Mouse (Mus musculus): ENCODE data around the gene Gabrr1.

The Gabrr1 gene

DNA sequence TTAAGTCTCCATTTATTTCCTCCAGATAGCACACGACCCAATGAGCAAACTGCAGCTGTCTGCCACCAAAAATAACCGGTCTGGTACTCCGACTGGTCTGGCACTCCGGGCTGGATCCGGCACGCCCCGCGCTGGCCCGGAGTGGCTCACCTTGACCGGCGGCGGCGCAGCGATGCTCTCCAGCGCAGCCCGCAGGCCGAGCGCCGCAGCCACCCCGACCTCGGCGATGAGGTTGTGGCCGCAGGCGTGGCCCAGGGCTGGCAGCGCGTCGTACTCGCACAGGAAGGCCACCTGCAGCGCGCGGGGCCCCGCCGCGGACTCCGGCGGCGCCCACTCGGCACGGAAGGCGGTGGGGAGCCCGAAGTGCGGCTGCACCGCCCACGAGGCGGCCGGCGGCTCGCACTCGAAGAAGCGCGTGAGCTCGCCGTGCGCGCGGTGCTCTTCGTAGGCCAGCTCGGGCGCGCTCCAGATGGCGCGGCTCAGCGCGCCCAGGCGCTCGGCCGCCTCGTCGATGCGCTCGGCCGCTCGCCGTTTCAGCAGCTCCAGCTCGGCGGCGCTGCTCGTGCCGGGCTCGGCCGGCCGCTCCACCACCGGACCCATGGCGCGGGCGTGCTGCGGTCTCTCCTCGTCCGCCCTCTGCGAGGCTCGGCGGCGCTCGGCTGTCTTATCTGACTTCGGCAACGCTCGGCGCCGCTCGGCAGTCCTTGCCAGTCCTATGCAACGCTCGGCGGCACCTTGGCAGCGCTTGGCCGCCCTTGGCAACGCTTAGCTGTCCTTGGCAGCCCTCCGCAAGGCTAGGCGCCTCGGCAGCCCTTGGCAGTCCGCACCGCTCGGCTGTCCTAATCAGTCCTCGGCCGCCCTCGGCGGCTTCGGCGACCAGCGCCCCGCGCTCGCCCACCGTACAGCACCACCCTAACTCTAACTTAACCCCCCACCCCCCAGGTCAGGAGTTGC is 56.7 kb downstream of the Gabrr1 start:
- peak overlapping the region; percentile 88 for H3K4me3 ChIP-seq (replicated peaks; ENCODE audit: low read length)
- H3K4me1 ChIP-seq (replicated peaks; ENCODE audit: low read depth, low read length), result 0 out of 2 replicates have a peak, but pooled peaks cover 5% of the 10 kb centered on the region
- peaks cover 21% of the 10 kb centered on the region for H3K9me3 ChIP-seq (ENCODE audit: low read length)
- H3K27me3 ChIP-seq (ENCODE audit: insufficient read depth, low read length), result peaks cover 17% of the 10 kb centered on the region
- H3K36me3 ChIP-seq (ENCODE audit: insufficient read depth, low read length), result no peaks in the 10 kb centered on the region
- no peak for TF ChIP-seq POU5F1 (IDR thresholded peaks at IDR 0.05; ENCODE audit: borderline replicate concordance, low read length)
- TF ChIP-seq NANOG (IDR thresholded peaks at IDR 0.05; ENCODE audit: borderline replicate concordance, low read length), result no peak

DNA sequence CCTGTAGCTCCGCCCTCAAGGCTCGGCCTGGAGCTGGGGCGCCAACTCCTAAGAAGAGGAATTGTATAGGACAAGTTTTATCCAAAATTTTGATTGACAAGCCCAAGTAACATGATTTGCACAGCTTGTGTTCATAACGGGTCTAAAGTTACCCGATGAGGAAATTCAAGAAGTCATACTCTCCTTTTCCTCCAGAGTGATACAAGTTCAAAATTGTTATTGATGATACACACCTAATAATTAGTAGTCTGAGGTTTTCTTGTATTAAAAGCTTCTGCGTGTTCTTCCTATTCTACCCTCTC is 57.4 kb downstream of the Gabrr1 start, which contains the start of gene Pm20d2:
Gene Pm20d2, minus strand, starts transcription at position 3 of the 302 bp plus-strand sequence.
- H3K27me3 ChIP-seq (ENCODE audit: insufficient read depth, low read length), result peaks cover 17% of the 10 kb centered on the region
- H3K4me3 ChIP-seq (replicated peaks; ENCODE audit: low read length), result peak within 1 kb of the TSS; percentile 88
- peaks cover 26% of the 10 kb centered on the region for H3K9me3 ChIP-seq (ENCODE audit: low read length)
- TF ChIP-seq CTCF (conservative IDR thresholded peaks at IDR 0.05; ENCODE audit: low read length) (no peak), POU5F1 (IDR thresholded peaks at IDR 0.05; ENCODE audit: borderline replicate concordance, low read length) (no peak), NANOG (IDR thresholded peaks at IDR 0.05; ENCODE audit: borderline replicate concordance, low read length) (no peak)
- H3K4me1 ChIP-seq (replicated peaks; ENCODE audit: low read depth, low read length), result 0 out of 2 replicates have a peak, but pooled peaks cover 5% of the 10 kb centered on the region
- H3K36me3 ChIP-seq (ENCODE audit: insufficient read depth, low read length), result no peaks in the 10 kb centered on the region

DNA sequence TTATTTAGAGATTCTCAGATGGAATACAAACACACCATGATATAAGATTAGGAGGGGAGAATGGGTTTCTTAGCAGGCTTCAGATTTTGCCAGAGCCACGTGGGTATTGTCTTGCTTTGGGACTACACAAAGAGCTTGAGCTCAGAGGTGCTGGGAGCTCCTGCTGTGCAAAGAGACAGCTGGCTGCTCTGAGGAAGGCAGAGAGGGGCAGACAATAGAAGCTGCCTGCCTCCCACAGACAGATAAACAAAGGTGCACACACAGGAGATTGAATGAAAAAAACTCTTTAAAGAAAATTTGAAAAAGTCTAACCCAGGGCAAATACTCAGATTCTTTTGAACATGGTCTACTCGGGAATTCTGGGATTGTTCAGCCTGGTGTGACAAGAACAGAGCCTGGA is 65.8 kb downstream of the Gabrr1 start:
- peaks cover 48% of the 10 kb centered on the region for H3K4me1 ChIP-seq (replicated peaks; ENCODE audit: low read depth, low read length)
- H3K36me3 ChIP-seq (ENCODE audit: insufficient read depth, low read length), result no peaks in the 10 kb centered on the region
- peaks cover 6% of the 10 kb centered on the region for H3K27me3 ChIP-seq (ENCODE audit: insufficient read depth, low read length)
- no peak overlapping the region for H3K4me3 ChIP-seq (replicated peaks; ENCODE audit: low read length)
- TF ChIP-seq POU5F1 (IDR thresholded peaks at IDR 0.05; ENCODE audit: borderline replicate concordance, low read length) (no peak), CTCF (conservative IDR thresholded peaks at IDR 0.05; ENCODE audit: low read length) (no peak), NANOG (IDR thresholded peaks at IDR 0.05; ENCODE audit: borderline replicate concordance, low read length) (no peak)
- H3K9me3 ChIP-seq (ENCODE audit: low read length), result peaks cover 10% of the 10 kb centered on the region; the same call in 1 of the 2 replicates

DNA sequence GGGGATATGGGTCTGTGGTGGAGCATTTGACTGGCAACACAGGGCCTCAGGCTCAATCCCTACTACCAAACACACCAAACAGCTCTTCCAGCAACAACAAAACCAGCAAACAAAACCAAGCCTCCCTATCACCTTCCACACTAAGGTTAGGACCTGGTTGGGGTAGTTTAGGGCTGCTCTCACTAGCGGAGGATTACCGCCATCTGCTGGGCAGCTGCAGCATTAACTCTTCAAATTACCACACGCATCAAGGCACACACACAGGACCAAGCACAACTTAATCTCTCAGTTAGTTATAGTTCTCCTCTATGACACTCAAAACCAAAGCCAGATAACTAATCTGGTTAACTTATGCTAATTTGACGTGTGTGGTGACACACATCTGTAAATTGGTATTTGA is 72.4 kb downstream of the Gabrr1 start:
- TF ChIP-seq POU5F1 (IDR thresholded peaks at IDR 0.05; ENCODE audit: borderline replicate concordance, low read length) (no peak), CTCF (conservative IDR thresholded peaks at IDR 0.05; ENCODE audit: low read length) (peak; percentile 86)
- peaks cover 37% of the 10 kb centered on the region for H3K27me3 ChIP-seq (ENCODE audit: insufficient read depth, low read length)
- peaks cover 37% of the 10 kb centered on the region for H3K4me1 ChIP-seq (replicated peaks; ENCODE audit: low read depth, low read length)
- no peaks in the 10 kb centered on the region for H3K9me3 ChIP-seq (ENCODE audit: low read length)
- H3K4me3 ChIP-seq (replicated peaks; ENCODE audit: low read length), result no peak overlapping the region
- no peaks in the 10 kb centered on the region for H3K36me3 ChIP-seq (ENCODE audit: insufficient read depth, low read length)

DNA sequence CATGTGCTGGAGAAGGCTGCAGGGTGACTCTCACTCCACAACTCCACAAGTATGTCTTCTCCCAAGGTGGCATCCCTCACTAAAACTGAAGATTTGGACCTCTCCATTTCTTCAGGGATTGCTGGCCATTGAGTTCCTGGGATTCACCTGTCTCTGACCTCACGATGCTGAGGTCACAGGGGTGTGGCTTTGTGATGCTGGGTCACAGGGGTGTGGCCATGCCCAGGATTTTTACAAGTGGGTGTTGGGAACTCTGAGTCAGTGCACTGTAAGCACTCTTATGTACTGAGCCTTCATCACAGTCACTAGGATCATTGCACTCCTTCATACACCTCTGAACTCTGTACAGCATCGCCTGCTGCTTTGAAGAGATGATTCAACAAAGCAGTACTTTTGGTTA is 75.2 kb downstream of the Gabrr1 start:
- Histone ChIP-seq H3K4me3 (replicated peaks; ENCODE audit: low read length) (no peak overlapping the region), H3K9me3 (ENCODE audit: low read length) (no peaks in the 10 kb centered on the region), H3K4me1 (replicated peaks; ENCODE audit: low read depth, low read length) (peaks cover 25% of the 10 kb centered on the region), H3K27me3 (ENCODE audit: insufficient read depth, low read length) (peaks cover 43% of the 10 kb centered on the region), H3K36me3 (ENCODE audit: insufficient read depth, low read length) (no peaks in the 10 kb centered on the region)
- TF ChIP-seq NANOG (IDR thresholded peaks at IDR 0.05; ENCODE audit: borderline replicate concordance, low read length) (no peak), POU5F1 (IDR thresholded peaks at IDR 0.05; ENCODE audit: borderline replicate concordance, low read length) (no peak), CTCF (conservative IDR thresholded peaks at IDR 0.05; ENCODE audit: low read length) (no peak)

DNA sequence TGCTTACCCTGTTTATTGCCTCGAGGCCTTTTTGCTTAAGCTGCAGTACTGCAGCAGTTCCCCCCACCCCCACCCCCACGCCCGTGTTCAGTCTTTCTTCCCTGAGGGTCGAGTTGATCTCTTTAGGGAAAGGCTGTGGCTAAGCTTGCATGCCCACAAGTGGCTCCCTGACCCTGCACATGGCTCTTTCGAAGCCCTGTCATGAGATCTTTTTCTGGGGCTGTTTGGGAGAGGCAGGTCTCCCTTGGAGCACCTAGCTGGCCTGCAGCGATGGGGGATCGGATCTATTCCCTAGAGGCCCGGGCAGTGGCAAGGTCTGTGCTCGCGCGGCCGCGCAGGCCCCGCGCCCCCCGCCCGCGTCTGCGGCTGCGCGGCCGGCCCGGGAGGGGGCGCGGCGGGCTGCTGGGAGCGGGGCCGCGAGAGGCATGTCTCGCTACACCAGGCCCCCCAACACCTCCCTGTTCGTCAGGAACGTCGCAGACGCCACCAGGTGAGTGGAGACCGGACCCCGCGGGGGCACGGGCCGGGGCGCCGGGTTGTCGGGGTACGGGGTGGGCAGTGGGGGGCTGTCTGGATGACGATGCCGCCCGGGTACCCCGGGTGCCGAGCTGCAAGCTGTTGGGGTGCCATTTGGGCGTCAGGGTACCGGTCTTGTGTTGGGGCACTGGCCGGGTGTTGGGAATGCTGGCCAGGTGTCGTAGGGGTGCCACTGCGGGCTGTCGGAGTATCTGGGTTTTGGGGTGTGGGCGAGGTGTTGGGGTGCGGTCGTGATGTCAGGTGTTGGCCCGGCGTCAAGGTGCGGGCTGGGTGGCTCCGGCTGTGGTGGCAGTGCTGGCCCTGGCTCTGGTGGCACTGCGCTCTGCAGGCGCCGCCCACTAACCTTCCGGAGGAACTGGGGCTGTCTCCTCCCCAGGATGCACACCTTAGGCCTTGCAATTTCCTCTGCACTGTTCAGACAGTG is 76.8 kb downstream of the Gabrr1 start, which contains the start of gene Srsf12:
Gene Srsf12, plus strand, starts transcription at position 111 of the 961 bp plus-strand sequence.
- peaks cover 21% of the 10 kb centered on the region for H3K4me1 ChIP-seq (replicated peaks; ENCODE audit: low read depth, low read length)
- H3K27me3 ChIP-seq (ENCODE audit: insufficient read depth, low read length), result peaks cover 36% of the 10 kb centered on the region
- H3K4me3 ChIP-seq (replicated peaks; ENCODE audit: low read length), result peak within 1 kb of the TSS; percentile 81
- TF ChIP-seq CTCF (conservative IDR thresholded peaks at IDR 0.05; ENCODE audit: low read length) (no peak), NANOG (IDR thresholded peaks at IDR 0.05; ENCODE audit: borderline replicate concordance, low read length) (no peak), POU5F1 (IDR thresholded peaks at IDR 0.05; ENCODE audit: borderline replicate concordance, low read length) (no peak)
- 0 out of 2 replicates have a peak, but pooled peaks cover 3% of the 10 kb centered on the region for H3K9me3 ChIP-seq (ENCODE audit: low read length)
- H3K36me3 ChIP-seq (ENCODE audit: insufficient read depth, low read length), result no peaks in the 10 kb centered on the region
